Mouse (Mus musculus) heart, adult 18-20 months (tissue): Measurements from ENCODE around the gene Pak1ip1. TPM values are rescaled to one million over a fixed set of nuclear protein-coding genes. Genes with fewer than 3 reads are reported as not detected.

Experiments used
- DNase-seq, 2 experiments: peaks; one replicate each; pipeline ENCODE4 v3.0.0; 2021 to 2022; ENCODE audit warnings: mixed read lengths in 1 of 2
- total RNA-seq, 2 experiments: library from RNA; stranded (reverse); gene quantifications; 2 replicates each; pipeline ENCODE4 v1.2.3; 2021

Pak1ip1 gene
- total RNA-seq, 2 experiments from 2014 or later = 25.7 to 26.5 TPM

DNA sequence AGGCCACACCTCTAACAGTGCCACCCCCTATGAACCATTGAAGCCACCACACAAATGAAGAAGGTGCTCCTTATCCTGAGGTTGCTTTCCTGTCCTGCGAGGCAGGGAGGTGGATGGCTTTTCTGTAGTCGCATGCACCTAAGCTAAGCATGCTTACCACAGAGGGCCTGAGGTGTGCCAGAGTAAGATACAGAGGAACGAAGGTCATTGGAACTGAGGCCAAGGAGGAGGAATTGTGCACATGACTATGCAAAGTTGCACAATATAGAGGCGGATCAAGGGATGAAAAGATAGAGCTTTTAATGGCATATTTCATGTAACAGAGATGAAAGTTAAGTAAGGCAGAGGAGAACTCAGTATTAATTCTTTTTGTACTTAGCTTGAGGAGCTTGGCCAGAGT, 5.4 kb downstream of the Pak1ip1 start:
- DNase-seq = no peak

DNA sequence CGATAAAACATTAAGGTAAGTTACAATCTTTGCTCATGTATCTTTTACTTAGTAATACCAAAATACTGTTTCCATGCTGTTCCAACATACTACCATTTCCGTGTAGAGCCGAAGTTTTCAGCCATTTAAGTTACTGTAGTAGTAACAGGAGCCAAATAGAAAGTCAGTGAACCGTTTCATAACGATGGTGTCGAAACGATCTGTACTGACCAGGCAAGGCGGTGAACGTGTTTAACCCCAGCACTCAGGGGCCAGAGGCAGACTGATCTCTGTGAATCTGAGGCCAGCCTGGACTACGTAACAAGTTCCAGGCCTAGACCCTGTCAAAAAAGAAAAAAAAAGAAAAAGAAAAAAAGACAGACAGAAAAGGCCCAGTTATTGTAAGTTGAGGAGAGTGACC, 7.4 kb downstream of the Pak1ip1 start:
- no peak for DNase-seq

DNA sequence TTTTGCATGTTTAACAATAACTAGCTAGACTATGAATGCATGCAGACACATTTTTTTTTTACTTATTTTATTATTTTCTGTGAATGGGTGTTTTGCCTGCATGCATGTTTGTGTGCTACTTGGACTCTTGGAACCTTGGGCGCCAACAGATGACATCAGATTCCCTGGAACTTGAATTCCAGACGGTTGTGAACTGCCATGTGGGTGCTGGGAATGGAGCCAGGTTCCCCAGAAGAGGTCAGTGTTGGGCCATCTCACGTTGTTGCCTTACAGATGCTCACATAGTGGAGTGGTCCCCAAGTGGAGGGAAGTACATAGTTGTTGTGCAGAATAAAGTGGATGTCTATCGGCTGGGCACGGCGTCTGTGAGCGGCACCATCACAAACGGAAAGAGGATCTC, 8.1 kb downstream of the Pak1ip1 start:
- DNase-seq = no peak

DNA sequence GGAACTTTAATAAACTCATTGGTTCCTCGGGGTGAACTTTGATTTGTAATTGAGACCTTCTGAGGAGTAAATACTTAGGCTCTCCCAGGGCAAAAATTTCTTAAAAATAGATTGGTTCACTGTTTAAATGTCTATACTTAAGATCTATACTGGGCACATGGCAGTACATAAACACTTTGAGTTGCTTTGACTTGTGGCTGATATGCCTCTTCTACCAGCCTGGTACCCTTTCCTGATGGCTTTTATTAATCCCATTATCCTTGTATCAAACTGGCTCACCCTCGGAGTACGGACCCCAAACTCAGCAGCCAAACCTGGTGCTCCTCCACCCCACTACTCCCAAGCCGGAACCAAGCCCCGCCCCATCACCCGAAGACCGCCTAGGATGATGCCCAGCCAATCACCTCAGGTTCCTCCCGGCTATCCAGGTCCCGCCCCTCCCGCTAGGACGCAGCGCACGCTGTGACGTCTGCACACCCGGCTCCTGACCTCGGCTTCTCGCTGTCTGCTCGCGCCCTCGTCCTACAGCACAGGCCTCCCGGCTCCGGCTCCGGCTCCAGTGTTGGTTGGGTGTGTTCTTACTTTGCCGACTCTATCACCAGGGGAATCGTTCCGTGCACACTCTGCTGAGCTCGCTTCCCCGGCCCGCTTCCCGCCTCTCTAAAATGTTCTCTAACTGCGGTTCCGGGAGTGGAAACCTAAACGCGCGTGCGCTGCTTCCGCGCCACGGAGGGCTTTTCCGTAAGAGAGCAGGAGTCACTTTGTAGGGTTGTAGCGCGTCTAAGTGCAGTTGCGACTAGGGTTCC, 15.2 kb downstream of the Pak1ip1 start, which contains the start of gene Tmem14c:
Tmem14c (plus strand) TSS at position 464 of the 806 bp plus-strand sequence.
- DNase-seq = peak; percentile 97

DNA sequence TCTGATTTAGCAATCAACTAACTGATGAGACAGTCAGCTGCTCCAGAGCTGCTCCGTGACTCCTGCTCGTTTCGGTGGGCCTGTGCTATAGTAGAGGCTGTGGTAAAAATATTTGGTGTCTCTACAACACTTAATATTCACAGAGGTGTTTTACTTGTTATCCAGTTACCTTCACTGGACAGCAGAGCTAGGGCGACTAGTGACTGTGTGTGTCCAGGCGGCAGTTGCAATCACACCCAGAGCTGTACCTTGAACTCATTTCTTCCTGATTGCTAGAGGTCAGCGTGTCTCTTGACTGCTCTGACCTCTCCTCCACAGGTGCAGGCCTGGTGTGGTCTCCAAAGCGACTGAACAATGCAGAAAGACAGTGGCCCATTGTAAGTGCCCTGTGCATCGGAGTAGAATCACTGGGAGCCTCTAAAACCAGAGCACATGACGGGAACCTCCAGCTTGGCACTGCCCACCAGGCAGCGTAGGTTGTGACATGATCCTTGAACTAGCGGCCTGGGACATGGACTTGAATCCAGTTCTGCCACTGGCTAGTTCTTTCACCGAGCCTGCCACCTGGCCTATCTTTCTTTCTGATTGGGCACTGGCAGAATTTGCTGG, 16.1 kb downstream of the Pak1ip1 start:
- DNase-seq = no peak

DNA sequence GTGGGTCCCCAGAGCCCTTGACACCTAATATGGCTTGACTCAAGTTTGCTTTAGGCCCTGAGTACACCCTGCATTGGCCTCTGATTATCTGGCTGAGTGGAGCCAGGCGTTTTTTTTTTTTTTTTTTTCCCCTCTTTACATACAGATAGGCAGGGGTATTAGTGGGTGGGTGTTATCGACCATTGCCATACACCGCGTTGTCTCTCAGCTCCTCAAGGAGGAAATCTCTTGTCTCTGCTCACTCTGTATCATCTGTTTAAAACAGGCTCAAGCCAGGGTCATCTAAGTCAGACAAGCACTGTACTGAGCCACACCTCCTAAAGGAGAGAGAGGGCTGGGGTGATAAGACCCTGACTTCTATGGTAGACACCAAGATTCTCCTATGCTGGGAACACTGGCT, 17.0 kb downstream of the Pak1ip1 start:
- DNase-seq = no peak

DNA sequence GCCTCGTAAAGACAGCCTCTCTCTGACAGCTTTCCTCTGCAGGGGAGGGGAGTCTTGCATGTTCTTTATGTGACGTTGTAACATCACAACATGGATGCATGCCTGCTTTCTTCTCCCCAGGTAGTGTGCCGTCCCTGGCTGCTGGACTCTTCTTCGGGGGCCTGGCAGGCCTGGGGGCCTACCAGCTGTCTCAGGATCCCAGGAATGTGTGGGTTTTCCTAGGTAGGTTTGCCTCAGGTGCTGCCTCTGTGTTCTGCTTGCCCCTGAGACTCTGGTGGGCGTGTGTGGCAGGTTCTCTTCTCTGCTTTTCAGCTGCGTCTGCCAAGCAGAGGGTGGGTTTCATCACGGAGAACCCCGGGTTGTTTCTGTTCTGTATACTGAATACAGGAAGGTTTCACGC, 17.4 kb downstream of the Pak1ip1 start:
- no peak for DNase-seq

DNA sequence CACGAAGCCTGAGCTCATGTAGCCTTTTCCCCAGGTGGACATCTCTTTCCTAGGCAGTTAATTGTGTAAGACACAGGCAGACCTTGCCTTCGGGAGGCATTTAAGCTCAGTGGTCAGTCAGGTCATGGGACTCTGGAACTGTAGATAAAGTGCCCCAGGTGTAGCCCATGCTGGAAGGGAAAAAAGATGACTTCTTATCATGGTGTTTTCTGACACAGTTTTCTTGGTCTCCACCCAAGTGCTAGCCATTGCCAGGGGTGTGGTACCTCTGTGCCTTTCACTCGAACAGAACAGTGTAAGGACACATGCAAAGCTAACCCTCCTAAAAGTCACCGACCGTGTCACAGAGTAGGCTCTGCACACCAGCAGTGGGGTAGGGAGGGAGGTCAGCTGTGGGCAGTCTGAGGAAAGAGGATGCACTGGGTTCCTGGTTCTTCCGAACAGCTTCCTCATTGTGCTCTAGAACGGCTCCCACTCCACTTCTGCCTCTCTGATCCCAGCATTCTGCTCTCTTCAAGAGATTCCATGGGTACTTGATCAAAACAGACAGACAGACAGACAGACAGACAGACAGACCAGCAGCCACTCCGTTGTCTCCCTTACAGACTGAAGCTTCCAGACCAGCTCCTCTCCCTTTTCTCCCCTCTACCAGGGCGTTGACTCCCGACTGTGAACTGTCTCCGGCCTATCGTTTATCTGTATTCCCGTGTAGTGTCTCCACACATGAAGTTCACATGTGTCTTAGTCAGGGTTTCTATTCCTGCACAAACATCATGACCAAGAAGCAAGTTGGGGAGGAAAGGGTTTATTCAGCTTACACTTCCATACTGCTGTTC, 18.2 kb downstream of the Pak1ip1 start:
- no peak for DNase-seq

DNA sequence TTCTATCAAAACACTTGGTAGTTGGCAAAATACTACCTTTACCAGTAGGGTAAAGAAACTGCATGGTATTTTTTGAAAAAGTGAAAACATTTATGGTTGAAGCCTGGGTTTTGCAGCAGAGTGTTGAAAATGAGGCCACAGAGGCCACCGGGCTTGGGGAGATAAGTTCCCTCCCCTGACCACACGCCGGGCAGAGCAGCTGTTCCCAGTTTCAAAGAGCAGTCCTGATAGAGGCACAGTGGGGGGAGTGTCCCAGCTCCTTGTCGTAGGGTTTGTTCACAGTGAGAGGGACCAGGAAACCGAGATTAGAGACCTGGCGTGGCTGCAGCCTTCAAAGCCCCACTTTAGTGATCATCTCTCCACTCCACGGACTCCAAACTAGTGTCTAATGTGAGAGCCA, 19.7 kb downstream of the Pak1ip1 start:
- DNase-seq = no peak

DNA sequence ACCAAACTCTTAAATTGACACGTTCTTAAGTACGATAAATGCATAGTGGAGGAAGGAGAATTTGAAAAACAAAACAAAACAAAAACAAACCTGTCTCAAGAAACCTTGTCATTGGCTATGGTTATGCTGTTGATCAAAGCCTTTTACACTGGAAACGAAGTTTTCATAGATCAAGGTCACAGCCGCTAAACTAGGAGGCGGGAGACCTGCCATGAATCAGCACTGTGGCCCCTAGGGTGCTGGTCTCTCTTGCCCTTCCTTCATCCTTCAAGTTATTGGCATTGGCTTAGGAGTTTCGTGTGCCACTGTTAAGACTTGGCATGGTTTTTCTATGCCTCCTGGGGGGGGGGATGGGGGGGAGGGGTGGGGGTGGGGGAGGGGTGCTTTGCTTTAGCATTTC, 20.8 kb downstream of the Pak1ip1 start:
- no peak for DNase-seq

DNA sequence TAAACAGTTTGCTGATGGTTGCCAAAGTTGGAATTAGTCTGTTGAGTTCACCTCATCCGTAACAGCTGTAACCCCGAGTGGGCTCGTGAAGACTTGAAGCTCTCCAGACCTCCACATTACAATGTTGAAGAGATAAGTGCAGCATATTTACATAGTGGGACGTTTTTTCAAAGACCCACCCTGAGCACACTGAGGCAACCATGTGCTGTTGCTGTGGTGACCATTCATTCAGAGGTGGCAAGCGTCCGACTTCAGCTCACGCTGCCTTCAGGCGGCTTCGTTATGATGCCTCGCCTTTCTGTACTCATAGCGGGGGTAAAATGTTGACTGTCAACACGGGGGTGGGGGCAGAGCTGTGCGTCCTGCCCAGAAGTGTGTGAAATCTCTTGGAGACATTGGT, 21.3 kb downstream of the Pak1ip1 start:
- no peak for DNase-seq

DNA sequence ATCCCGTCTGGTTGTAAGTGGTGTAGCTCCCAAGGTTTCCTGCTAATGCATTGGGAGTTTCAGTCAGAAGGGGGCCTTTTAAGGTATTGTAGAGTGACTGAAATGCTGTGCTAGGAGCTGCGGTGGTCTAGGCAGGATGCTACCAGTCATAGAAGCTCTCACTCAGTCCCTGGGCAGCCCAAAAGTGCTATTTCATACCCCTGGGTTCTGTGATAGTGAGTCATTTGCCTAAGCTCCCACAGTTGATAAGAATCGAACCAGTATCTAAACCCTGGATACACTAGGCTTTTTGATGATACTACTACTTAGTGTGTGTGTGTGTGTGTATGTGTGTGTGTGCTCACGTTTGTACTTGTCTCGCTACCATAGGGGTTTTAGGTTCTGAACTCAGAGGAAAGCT, 29.3 kb downstream of the Pak1ip1 start:
- DNase-seq = no peak

DNA sequence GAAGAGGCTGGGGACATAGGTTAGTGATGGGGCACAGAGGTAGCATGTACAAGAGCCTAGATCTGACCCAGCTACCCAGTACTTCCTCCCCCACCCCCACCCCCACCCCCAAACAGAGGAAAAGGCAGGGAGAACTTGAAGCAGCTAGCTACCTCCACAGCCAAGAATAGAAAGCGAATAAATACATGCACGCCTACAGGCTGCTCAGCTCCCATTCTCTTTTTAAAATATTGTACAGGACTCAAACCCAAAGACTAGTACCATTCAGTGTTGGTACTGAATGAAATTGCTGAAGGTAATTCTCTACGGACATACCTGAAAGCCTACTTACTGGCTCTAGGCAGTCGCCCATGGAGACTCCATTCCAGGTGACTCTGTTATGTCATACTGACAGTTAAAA, 41.7 kb downstream of the Pak1ip1 start:
- no peak for DNase-seq

DNA sequence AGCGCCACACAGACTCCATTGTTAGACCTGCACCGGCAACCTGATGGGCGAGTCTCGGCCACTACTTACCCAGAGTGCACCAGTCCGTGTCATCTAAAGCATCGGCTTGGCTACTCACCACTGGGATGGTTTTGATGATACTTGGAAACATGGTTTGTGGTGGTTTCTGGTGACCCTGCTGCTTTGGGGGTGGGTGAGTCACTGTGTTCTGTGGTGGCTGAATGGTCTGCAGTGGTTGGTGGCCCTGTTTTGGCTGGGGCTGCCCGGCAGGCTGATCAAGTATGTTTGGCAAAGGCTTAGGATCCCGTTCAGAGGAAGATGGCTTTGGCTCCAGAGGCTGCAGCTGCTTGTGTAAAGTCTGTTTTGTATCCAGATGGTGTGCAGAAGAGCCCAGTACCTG, 45.1 kb downstream of the Pak1ip1 start:
- no peak for DNase-seq

DNA sequence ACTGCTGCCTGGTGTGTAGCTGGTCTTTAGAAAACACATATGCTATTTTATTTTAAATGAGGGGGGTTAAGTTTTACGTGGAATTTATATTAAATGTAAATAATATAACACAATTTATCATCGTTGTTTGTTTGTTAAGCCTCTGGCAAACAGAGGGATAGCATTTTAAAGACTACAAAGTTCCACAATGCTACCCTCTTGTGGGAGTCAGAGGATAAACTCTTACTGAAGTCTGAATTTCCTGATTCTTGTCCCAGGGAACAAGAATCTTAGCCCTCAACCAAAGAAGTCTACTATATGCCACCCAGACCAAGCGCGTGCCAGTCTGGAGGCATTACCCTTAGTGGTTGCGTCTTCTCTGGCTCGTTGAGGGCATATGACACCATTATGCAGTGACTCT, 46.5 kb downstream of the Pak1ip1 start:
- no peak for DNase-seq

DNA sequence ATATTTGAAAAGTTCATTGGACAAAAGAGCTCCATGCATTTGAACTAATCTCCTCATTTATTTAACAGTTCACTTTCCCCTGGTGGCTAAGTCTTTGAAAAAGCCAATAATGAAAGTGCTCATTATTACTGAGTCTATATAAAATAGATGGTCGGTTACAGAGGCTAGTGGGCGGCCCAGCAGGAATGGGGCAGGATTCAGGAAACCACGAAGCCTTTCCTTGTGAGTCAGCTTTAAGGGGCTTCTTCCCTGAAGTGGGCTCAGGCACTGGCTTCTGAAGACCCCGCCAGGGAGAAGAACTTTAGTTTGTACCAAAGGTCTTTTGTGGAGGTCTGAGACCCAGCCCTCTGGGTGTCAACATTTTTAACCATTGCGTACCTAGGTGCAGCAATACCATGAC, 51.1 kb downstream of the Pak1ip1 start:
- DNase-seq = no peak

Other genes starting within 250 kb of the Pak1ip1 start
- gene Gcnt2, start 141.3 kb upstream of the Pak1ip1 start, total RNA-seq = 1 to 10 TPM; 6.7 to 9.1 TPM
- 100 to 1,000 TPM; 180 to 185 TPM for gene Tmem14c, start 15.3 kb downstream of the Pak1ip1 start, total RNA-seq
- gene Mak, start 78.7 kb downstream of the Pak1ip1 start, total RNA-seq = under 1 TPM in 1 of 2 experiments, not detected in 1; 0.31 TPM
- gene Gcm2, start 110.0 kb downstream of the Pak1ip1 start, total RNA-seq = not detected
- gene Sycp2l, start 113.3 kb downstream of the Pak1ip1 start, total RNA-seq = not detected
- under 1 TPM; 0.13 to 0.17 TPM for gene Elovl2, start 219.4 kb downstream of the Pak1ip1 start, total RNA-seq
- gene Smim13, start 248.8 kb downstream of the Pak1ip1 start, total RNA-seq = 10 to 100 TPM; 24.7 to 27.5 TPM